Mouse (Mus musculus) myocyte (in vitro differentiated cells): ENCODE results near the gene Cpa4. TPM values are rescaled to one million over a fixed set of nuclear protein-coding genes. Genes with fewer than 3 reads are reported as not detected.

Source experiments
- H3K27me3 ChIP-seq: one replicate; pipeline ENCODE4 v1.6.1; 2011; ENCODE audit not compliant: control insufficient read depth, insufficient read depth, insufficient read length
- H3K36me3 ChIP-seq: one replicate; pipeline ENCODE4 v1.6.1; 2011; ENCODE audit not compliant: control insufficient read depth, insufficient read depth
- H3K4me2 ChIP-seq: one replicate; pipeline ENCODE4 v1.6.1; 2011; ENCODE audit warnings: low read depth, control low read depth
- H3K4me3 ChIP-seq: one replicate; pipeline ENCODE4 v1.5.1; 2011; ENCODE audit warnings: mild to moderate bottlenecking, control low read depth, moderate library complexity
- H3K79me2 ChIP-seq: one replicate; pipeline ENCODE4 v1.6.1; 2011; ENCODE audit not compliant: control insufficient read depth, insufficient read depth
- H3ac ChIP-seq: one replicate; pipeline ENCODE4 v1.6.1; 2011; ENCODE audit not compliant: control insufficient read depth, insufficient read length
- CEBPB ChIP-seq: IDR thresholded peaks from 2 replicates; pipeline ENCODE4 v1.6.1; 2011; ENCODE audit warnings: mild to moderate bottlenecking, moderate library complexity; ENCODE audit not compliant: poor library complexity, insufficient read depth, severe bottlenecking
- E2F4 ChIP-seq: IDR thresholded peaks from one replicate; pipeline ENCODE4 v1.6.1; 2011; ENCODE audit warnings: mild to moderate bottlenecking, control low read depth, moderate library complexity; ENCODE audit not compliant: insufficient read depth
- MAX ChIP-seq: IDR thresholded peaks from one replicate; pipeline ENCODE4 v1.6.1; 2011; ENCODE audit warnings: low read depth, mild to moderate bottlenecking, control low read depth
- MYOD1 ChIP-seq, 3 experiments: IDR thresholded peaks; one replicate each; pipeline ENCODE4 v1.6.1; 2011; ENCODE audit warnings: control low read depth in 2 of 3, low read depth in 2 of 3, mild to moderate bottlenecking in 2 of 3, moderate library complexity in 1 of 3; ENCODE audit not compliant: insufficient read length in 2 of 3, control insufficient read depth in 1 of 3
- MYOG ChIP-seq, 3 experiments: IDR thresholded peaks; one replicate each; pipeline ENCODE4 v1.6.1; 2011; ENCODE audit warnings: control low read depth in 2 of 3, low read depth in 2 of 3, mild to moderate bottlenecking in 2 of 3; ENCODE audit not compliant: insufficient read length in 2 of 3, control insufficient read depth in 1 of 3, insufficient read depth in 1 of 3
- POLR2A ChIP-seq: IDR thresholded peaks from one replicate; pipeline ENCODE4 v1.6.1; 2011; ENCODE audit warnings: low read depth, mild to moderate bottlenecking, control low read depth, moderate library complexity; ENCODE audit not compliant: insufficient read length
- POLR2AphosphoS2 ChIP-seq: IDR thresholded peaks from one replicate; pipeline ENCODE4 v1.6.1; 2011; ENCODE audit warnings: low read depth, control low read depth; ENCODE audit not compliant: insufficient read length
- REST ChIP-seq: IDR thresholded peaks from one replicate; pipeline ENCODE4 v1.6.1; 2011; ENCODE audit warnings: mild to moderate bottlenecking, control low read depth, moderate library complexity; ENCODE audit not compliant: insufficient read depth, insufficient read length
- SRF ChIP-seq: IDR thresholded peaks from one replicate; pipeline ENCODE4 v1.6.1; 2011; ENCODE audit warnings: low read depth; ENCODE audit not compliant: control insufficient read depth, insufficient read length
- TCF12 ChIP-seq: IDR thresholded peaks from one replicate; pipeline ENCODE4 v1.6.1; 2011; ENCODE audit warnings: mild to moderate bottlenecking, control low read depth; ENCODE audit not compliant: poor library complexity, insufficient read depth, severe bottlenecking
- TCF3 ChIP-seq: IDR thresholded peaks from one replicate; pipeline ENCODE4 v1.6.1; 2011; ENCODE audit warnings: low read depth, control low read depth; ENCODE audit not compliant: insufficient read length
- USF1 ChIP-seq: IDR thresholded peaks from one replicate; pipeline ENCODE4 v1.6.1; 2011; ENCODE audit warnings: low read depth, mild to moderate bottlenecking, control low read depth, moderate library complexity
- polyA plus RNA-seq: library from polyadenylated mRNA; unstranded; fragments of >200 nt; fragmentation: generic; extraction: Trizol; gene quantifications from one replicate; pipeline ENCODE4 v1.2.1, GENCODE M21; 2012; ENCODE audit warnings: missing spikeins

Gene Cpa4
- polyA plus RNA-seq, 1 experiment: 0.01 TPM

DNA sequence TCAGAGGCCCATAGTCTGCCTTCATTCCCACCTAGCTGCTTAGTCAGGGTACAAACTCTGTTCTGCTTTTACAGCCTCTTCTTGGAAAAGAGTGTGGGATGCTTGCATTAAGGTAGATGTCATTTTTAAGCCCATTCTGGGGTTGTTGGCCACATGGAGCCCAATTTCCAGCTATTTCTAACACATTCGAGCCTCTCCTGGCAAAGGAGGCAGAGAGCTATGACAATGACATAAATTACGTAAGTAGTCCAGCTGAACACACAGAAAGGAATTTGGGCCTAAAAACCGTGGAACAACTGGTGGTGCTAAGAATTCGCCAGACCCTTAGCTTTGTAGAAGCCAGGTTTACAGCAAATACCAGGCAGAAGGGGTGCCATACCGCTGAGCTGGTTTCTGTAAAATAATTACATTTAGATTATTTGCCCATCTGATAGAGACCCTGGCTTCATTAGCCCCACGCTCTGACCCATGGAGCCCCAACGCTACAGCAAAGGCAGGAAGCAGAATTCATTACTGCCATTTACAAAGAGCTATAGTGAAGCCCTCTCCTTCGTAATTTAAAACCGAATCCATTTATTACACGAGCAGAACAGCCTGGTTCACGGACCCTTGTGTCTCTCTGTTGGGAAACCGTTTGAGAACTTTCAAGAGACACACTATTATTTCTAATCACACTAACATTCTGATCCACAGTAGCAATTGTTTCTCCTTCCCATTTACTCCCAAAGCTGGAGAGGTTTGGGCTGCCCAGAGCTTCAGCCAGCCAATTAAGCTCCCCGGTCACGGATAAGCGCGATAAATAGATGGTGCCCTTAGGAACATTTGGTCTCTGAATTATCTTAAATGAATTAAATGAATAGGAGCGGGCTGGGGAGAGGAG, 12.0 kb downstream of the Cpa4 start:
- Histone ChIP-seq H3K36me3 (no peaks in the 10 kb centered on the region), H3K4me2 (no peak overlapping the region), H3K27me3 (no peaks in the 10 kb centered on the region), H3ac (no peak overlapping the region), H3K4me3 (no peak overlapping the region), H3K79me2 (no peaks in the 10 kb centered on the region)
- TF ChIP-seq POLR2A (no peak), TCF3 (no peak), CEBPB (no peak), REST (no peak), MYOD1 (IDR thresholded peaks at IDR 0.05; ENCODE audit: control insufficient read depth in 1 of 3, insufficient read length in 2 of 3, low read depth in 2 of 3) (peak in 1 of 3 experiments; percentile 23), TCF12 (no peak)

DNA sequence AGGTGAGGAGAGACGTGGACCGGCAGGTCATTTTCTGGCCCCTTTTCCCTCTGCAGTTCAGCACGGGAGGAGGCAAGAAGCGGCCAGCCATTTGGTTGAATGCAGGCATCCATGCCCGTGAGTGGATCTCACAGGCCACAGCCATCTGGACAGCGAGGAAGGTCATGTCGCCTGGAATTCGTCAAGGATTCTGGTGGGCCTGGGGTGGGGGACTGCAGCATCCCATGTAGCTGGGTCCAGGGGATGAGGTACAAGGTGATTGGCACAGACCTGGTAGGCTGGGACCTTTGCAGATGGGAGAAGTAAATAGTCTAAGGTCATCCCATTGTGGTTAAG, 12.6 kb downstream of the Cpa4 start:
- H3K4me2 ChIP-seq: no peak overlapping the region
- no peak overlapping the region for H3ac ChIP-seq
- H3K36me3 ChIP-seq: no peaks in the 10 kb centered on the region
- TF ChIP-seq CEBPB (no peak), MAX (no peak), REST (no peak), SRF (no peak), POLR2A (no peak), POLR2AphosphoS2 (no peak), TCF3 (no peak), USF1 (no peak), MYOD1 (IDR thresholded peaks at IDR 0.05; ENCODE audit: control insufficient read depth in 1 of 3, insufficient read length in 2 of 3, low read depth in 2 of 3) (no peak), E2F4 (no peak), TCF12 (no peak), MYOG (IDR thresholded peaks at IDR 0.05; ENCODE audit: control insufficient read depth in 1 of 3, insufficient read depth in 1 of 3, insufficient read length in 2 of 3, low read depth in 2 of 3) (no peak)
- H3K27me3 ChIP-seq: no peaks in the 10 kb centered on the region
- H3K4me3 ChIP-seq: no peak overlapping the region
- H3K79me2 ChIP-seq: no peaks in the 10 kb centered on the region

DNA sequence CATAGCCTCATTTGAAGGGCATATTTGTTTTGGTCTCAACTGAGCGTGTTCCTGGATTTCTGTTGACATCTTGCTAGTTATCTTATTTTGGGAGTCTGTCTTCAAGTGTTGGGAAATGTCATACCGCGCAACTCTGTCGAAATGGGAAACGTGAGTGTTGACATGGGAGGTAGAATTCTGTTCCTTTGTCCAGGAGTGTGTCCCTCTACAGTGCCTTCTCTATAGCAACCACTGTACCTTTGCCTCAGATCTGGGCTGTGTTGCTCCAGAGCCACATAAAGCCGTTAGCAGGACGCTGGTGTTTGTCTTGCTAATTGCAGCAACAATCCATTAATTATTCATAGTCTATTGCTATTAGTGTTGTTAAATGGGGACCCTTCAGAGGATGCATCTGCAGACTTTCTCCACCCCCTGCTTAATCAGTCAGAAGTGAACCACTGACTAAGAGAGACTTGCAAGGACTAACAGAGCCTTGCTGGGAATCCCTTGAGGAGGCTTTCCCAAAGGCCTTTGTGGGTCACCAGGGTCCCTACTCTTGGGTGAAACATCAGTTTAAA, 18.8 kb downstream of the Cpa4 start:
- H3K4me3 ChIP-seq: no peak overlapping the region
- no peaks in the 10 kb centered on the region for H3K36me3 ChIP-seq
- no peak overlapping the region for H3K4me2 ChIP-seq
- no peaks in the 10 kb centered on the region for H3K27me3 ChIP-seq
- H3K79me2 ChIP-seq: no peaks in the 10 kb centered on the region
- no peak overlapping the region for H3ac ChIP-seq
- TF ChIP-seq POLR2AphosphoS2 (no peak), TCF12 (no peak), POLR2A (no peak), USF1 (no peak), CEBPB (no peak), MYOG (IDR thresholded peaks at IDR 0.05; ENCODE audit: control insufficient read depth in 1 of 3, insufficient read depth in 1 of 3, insufficient read length in 2 of 3, low read depth in 2 of 3) (no peak), SRF (no peak), TCF3 (no peak), MAX (no peak)

DNA sequence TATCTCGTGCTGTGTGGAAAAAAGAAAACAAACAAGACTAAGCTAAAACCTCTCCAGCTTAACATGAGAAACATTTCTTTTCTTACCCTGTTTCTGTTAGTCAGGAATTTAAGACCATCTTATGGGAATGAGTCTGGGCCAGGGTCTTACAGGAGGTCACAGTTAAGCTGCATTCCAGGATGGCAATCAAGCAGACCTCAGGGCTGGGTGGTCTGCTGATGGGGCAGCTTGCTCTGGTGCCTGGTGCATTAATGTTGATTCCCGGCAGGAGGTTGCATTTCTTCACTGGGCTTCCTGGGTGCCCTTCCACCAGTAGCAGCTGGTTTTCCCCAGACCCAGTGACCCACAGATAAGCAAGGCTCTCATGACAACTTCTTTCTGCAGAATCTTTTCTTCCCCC, 21.6 kb downstream of the Cpa4 start:
- Histone ChIP-seq H3K79me2 (no peaks in the 10 kb centered on the region), H3ac (no peak overlapping the region), H3K36me3 (no peaks in the 10 kb centered on the region), H3K27me3 (no peaks in the 10 kb centered on the region), H3K4me3 (no peak overlapping the region), H3K4me2 (no peak overlapping the region)
- no peak for TF ChIP-seq MYOD1 (IDR thresholded peaks at IDR 0.05; ENCODE audit: control insufficient read depth in 1 of 3, insufficient read length in 2 of 3, low read depth in 2 of 3)
- TF ChIP-seq E2F4: no peak
- TF ChIP-seq MYOG (IDR thresholded peaks at IDR 0.05; ENCODE audit: control insufficient read depth in 1 of 3, insufficient read depth in 1 of 3, insufficient read length in 2 of 3, low read depth in 2 of 3): no peak
- TF ChIP-seq CEBPB: no peak
- no peak for TF ChIP-seq SRF
- no peak for TF ChIP-seq USF1
- no peak for TF ChIP-seq MAX
- TF ChIP-seq POLR2A: no peak
- no peak for TF ChIP-seq REST
- no peak for TF ChIP-seq TCF3
- TF ChIP-seq POLR2AphosphoS2: no peak

- Histone ChIP-seq H3ac (no peak overlapping the region), H3K36me3 (no peaks in the 10 kb centered on the region), H3K4me2 (no peak overlapping the region), H3K27me3 (no peaks in the 10 kb centered on the region), H3K4me3 (no peak overlapping the region), H3K79me2 (no peaks in the 10 kb centered on the region)
- no peak for TF ChIP-seq MYOD1 (IDR thresholded peaks at IDR 0.05; ENCODE audit: control insufficient read depth in 1 of 3, insufficient read length in 2 of 3, low read depth in 2 of 3)
- TF ChIP-seq POLR2AphosphoS2: no peak
Measured at GRCm38 (mm10) chr6:30591851-30592404, 23.8 kb downstream of the Cpa4 start.
